Mouse (Mus musculus): ENCODE results near the gene Gm43517. TPM values are rescaled to one million over a fixed set of nuclear protein-coding genes. Genes with fewer than 3 reads are reported as not detected.

The Gm43517 gene
- total and polyA plus RNA-seq, 3 experiments = not detected

DNA sequence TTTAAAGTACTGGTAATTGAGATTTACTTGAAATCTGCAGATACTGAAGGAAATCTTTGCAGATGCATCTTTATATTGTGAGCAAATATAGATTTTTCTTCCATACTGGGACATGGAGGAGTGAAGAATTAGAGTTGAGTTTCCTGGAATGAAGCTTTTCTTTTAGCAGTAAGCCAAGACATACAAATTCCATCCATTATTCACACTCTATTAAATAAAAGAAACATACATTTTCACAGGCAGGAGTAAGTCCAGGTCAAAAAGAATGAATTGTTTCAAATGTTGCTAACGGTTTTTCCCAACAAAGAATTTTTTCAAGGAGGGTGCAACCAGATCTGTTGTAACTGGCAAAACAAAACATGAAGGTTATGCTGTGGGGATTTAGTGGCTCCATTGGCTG, 14.6 kb downstream of the Gm43517 start:
- dilution Hi-C loops (cut with MboI; ENCODE audit: extremely low pct_ligation_motif_present, extremely low pct_unique_long_range_greater_than_20kb, low sequenced_read_pairs) = no loop called here

GRCm38 (mm10) chr12:49400036-49400852, 15.3 kb downstream of the Gm43517 start:
- Histone ChIP-seq H3K36me3 (replicated peaks in 1 of 2; ENCODE audit: control insufficient read depth in 1 of 2, insufficient read depth in 1 of 2, low read length in 1 of 2) (no peaks in the 10 kb centered on the region), H3K9me3 (replicated peaks; ENCODE audit: low read length) (peaks cover 34% of the 10 kb centered on the region), H3K27ac (ENCODE audit: insufficient read depth, low read depth) (no peak overlapping the region), H3K27me3 (replicated peaks) (no peaks in the 10 kb centered on the region), H3K4me1 (ENCODE audit: control insufficient read depth in 1 of 2, insufficient read depth in 2 of 2) (no peaks in the 10 kb centered on the region), H3K4me2 (ENCODE audit: insufficient read depth, low read depth, poor library complexity, severe bottlenecking) (no peak overlapping the region), H3K4me3 (replicated peaks in 1 of 3; ENCODE audit: low read depth in 2 of 3, low read length in 2 of 3, poor library complexity in 1 of 3) (no peak overlapping the region), H3K79me2 (replicated peaks; ENCODE audit: control insufficient read depth, extremely low read depth, insufficient read depth, poor library complexity, severe bottlenecking) (no peaks in the 10 kb centered on the region), H3K9ac (ENCODE audit: insufficient read depth, low read depth) (no peak overlapping the region)
- in situ Hi-C loops (cut with MboI; ENCODE audit: low pct_ligation_motif_present, low pct_unique_long_range_greater_than_20kb, low sequenced_read_pairs) = no loop called here
- DNase-seq (ENCODE audit: extremely low read depth) = no peak
- TF ChIP-seq ZKSCAN1 (IDR thresholded peaks at IDR 0.05; ENCODE audit: borderline replicate concordance, low read depth, low read length) (no peak), JUND (conservative IDR thresholded peaks at IDR 0.05; ENCODE audit: low read depth, low read length) (no peak), RCOR1 (conservative IDR thresholded peaks at IDR 0.05; ENCODE audit: low read depth, low read length) (no peak), E2F4 (IDR thresholded peaks at IDR 0.05; ENCODE audit: insufficient replicate concordance, low read depth, low read length) (no peak), MXI1 (IDR thresholded peaks at IDR 0.05; ENCODE audit: low read depth, low read length) (no peak), PAX5 (IDR thresholded peaks at IDR 0.05; ENCODE audit: low read length) (no peak), CTCF (conservative IDR thresholded peaks at IDR 0.05 in 1 of 2, IDR thresholded peaks at IDR 0.05 in 1 of 2; ENCODE audit: low read depth in 2 of 2, low read length in 2 of 2) (no peak), MYC (IDR thresholded peaks at IDR 0.05; ENCODE audit: low read depth, low read length) (no peak), EP300 (IDR thresholded peaks at IDR 0.05; ENCODE audit: low read length) (no peak), POLR2AphosphoS2 (IDR thresholded peaks at IDR 0.05; ENCODE audit: low read depth, low read length) (no peak), TCF12 (IDR thresholded peaks at IDR 0.05; ENCODE audit: low read depth, low read length) (no peak), KAT2A (IDR thresholded peaks at IDR 0.05; ENCODE audit: insufficient replicate concordance, low read length) (no peak), USF2 (conservative IDR thresholded peaks at IDR 0.05; ENCODE audit: low read depth, low read length) (no peak), ZC3H11A (IDR thresholded peaks at IDR 0.05; ENCODE audit: low read depth, low read length) (no peak), CHD1 (IDR thresholded peaks at IDR 0.05; ENCODE audit: low read depth, low read length) (no peak), TBP (conservative IDR thresholded peaks at IDR 0.05; ENCODE audit: low read depth, low read length) (no peak), SIN3A (IDR thresholded peaks at IDR 0.05; ENCODE audit: low read length) (no peak)
- dilution Hi-C loops (cut with MboI; ENCODE audit: extremely low pct_ligation_motif_present, extremely low pct_unique_long_range_greater_than_20kb, low sequenced_read_pairs) = no loop called here

More for the DNA sequence above, 14.6 kb downstream of the Gm43517 start:
- TF ChIP-seq MXI1 (IDR thresholded peaks at IDR 0.05; ENCODE audit: low read depth, low read length) (no peak), USF1 (IDR thresholded peaks at IDR 0.05; ENCODE audit: low read depth, low read length) (no peak), POLR2A (IDR thresholded peaks at IDR 0.05; ENCODE audit: low read depth, low read length) (no peak), E2F4 (IDR thresholded peaks at IDR 0.05; ENCODE audit: insufficient replicate concordance, low read depth, low read length) (no peak), NELFE (IDR thresholded peaks at IDR 0.05; ENCODE audit: low read depth, low read length) (no peak), ZKSCAN1 (IDR thresholded peaks at IDR 0.05; ENCODE audit: borderline replicate concordance, low read depth, low read length) (no peak), RCOR1 (conservative IDR thresholded peaks at IDR 0.05; ENCODE audit: low read depth, low read length) (no peak), TBP (conservative IDR thresholded peaks at IDR 0.05; ENCODE audit: low read depth, low read length) (no peak), CTCF (conservative IDR thresholded peaks at IDR 0.05 in 1 of 2, IDR thresholded peaks at IDR 0.05 in 1 of 2; ENCODE audit: low read depth in 2 of 2, low read length in 2 of 2) (no peak), EP300 (IDR thresholded peaks at IDR 0.05; ENCODE audit: low read length) (no peak), JUND (conservative IDR thresholded peaks at IDR 0.05; ENCODE audit: low read depth, low read length) (no peak), CHD1 (IDR thresholded peaks at IDR 0.05; ENCODE audit: low read depth, low read length) (no peak), MAZ (IDR thresholded peaks at IDR 0.05; ENCODE audit: low read depth, low read length) (no peak), MAX (IDR thresholded peaks at IDR 0.05; ENCODE audit: low read length) (no peak), KAT2A (IDR thresholded peaks at IDR 0.05; ENCODE audit: insufficient replicate concordance, low read length) (no peak), ELF1 (IDR thresholded peaks at IDR 0.05; ENCODE audit: low read depth, low read length) (no peak), MYC (IDR thresholded peaks at IDR 0.05; ENCODE audit: low read depth, low read length) (no peak), HCFC1 (IDR thresholded peaks at IDR 0.05; ENCODE audit: low read depth, low read length) (no peak), BHLHE40 (IDR thresholded peaks at IDR 0.05; ENCODE audit: low read depth, low read length) (no peak), MAFK (IDR thresholded peaks at IDR 0.05; ENCODE audit: insufficient replicate concordance, low read length) (no peak)
- Histone ChIP-seq H3K79me2 (replicated peaks; ENCODE audit: control insufficient read depth, extremely low read depth, insufficient read depth, poor library complexity, severe bottlenecking) (no peaks in the 10 kb centered on the region), H3K36me3 (replicated peaks in 1 of 2; ENCODE audit: control insufficient read depth in 1 of 2, insufficient read depth in 1 of 2, low read length in 1 of 2) (no peaks in the 10 kb centered on the region), H3K27me3 (replicated peaks) (no peaks in the 10 kb centered on the region), H3K4me2 (ENCODE audit: insufficient read depth, low read depth, poor library complexity, severe bottlenecking) (no peak overlapping the region), H3K4me3 (replicated peaks in 1 of 3; ENCODE audit: low read depth in 2 of 3, low read length in 2 of 3, poor library complexity in 1 of 3) (no peak overlapping the region), H3K4me1 (ENCODE audit: control insufficient read depth in 1 of 2, insufficient read depth in 2 of 2) (no peaks in the 10 kb centered on the region), H3K27ac (ENCODE audit: insufficient read depth, low read depth) (no peak overlapping the region), H3K9me3 (replicated peaks; ENCODE audit: low read length) (peaks cover 40% of the 10 kb centered on the region), H3K9ac (ENCODE audit: insufficient read depth, low read depth) (no peak overlapping the region)
- DNase-seq (ENCODE audit: extremely low read depth) = no peak
- in situ Hi-C loops (cut with MboI; ENCODE audit: low pct_ligation_motif_present, low pct_unique_long_range_greater_than_20kb, low sequenced_read_pairs) = no loop called here

Data from CH12.LX (cell line).